Mouse (Mus musculus) mesoderm, embryonic 11.5 days (tissue): ENCODE results near the gene Mnd1.
A peak's percentile ranks its signal among the peaks of the same experiment; 100 is the strongest.

Experiments used
- DNase-seq: peaks from one replicate; pipeline ENCODE4 v3.0.0-alpha.2; 2012; ENCODE audit warnings: low read depth, low spot score

Mnd1 gene

GRCm38 (mm10) chr3:84155558-84156006 is at the start of gene Mnd1:
TSS of gene Mnd1 (minus strand) at chr3:84155786.
- peak; percentile 98 for DNase-seq

- no peak for DNase-seq
Observed at GRCm38 (mm10) chr3:84204640-84205039, 49.1 kb upstream of the Mnd1 start.

- DNase-seq: no peak
Observed at GRCm38 (mm10) chr3:84200559-84201420, 45.2 kb upstream of the Mnd1 start.

GRCm38 (mm10) chr3:84199516-84199915 is 43.9 kb upstream of the Mnd1 start:
- DNase-seq: no peak

- DNase-seq: no peak
Observed at GRCm38 (mm10) chr3:84198229-84198628, 42.6 kb upstream of the Mnd1 start.

- DNase-seq: no peak
Observed at GRCm38 (mm10) chr3:84193881-84194280, 38.3 kb upstream of the Mnd1 start.

- DNase-seq: no peak
Observed at GRCm38 (mm10) chr3:84191141-84191881, 35.7 kb upstream of the Mnd1 start.

GRCm38 (mm10) chr3:84190513-84191061 is 35.0 kb upstream of the Mnd1 start:
- DNase-seq: peak; percentile 61

GRCm38 (mm10) chr3:84189629-84190173 is 34.1 kb upstream of the Mnd1 start:
- no peak for DNase-seq

- no peak for DNase-seq
Observed at GRCm38 (mm10) chr3:84181717-84182116, 26.1 kb upstream of the Mnd1 start.

GRCm38 (mm10) chr3:84181102-84181501 is 25.5 kb upstream of the Mnd1 start:
- no peak for DNase-seq

- DNase-seq: no peak
Observed at GRCm38 (mm10) chr3:84180304-84180703, 24.7 kb upstream of the Mnd1 start.

GRCm38 (mm10) chr3:84177834-84178233 is 22.2 kb upstream of the Mnd1 start:
- no peak for DNase-seq

GRCm38 (mm10) chr3:84175337-84176315 is 20.0 kb upstream of the Mnd1 start:
- peak; percentile 77 for DNase-seq

GRCm38 (mm10) chr3:84173581-84174154 is 18.1 kb upstream of the Mnd1 start, which contains the start of gene Gm6525:
TSS of gene Gm6525 (plus strand) at chr3:84174104.
- DNase-seq: no peak

- no peak for DNase-seq
Observed at GRCm38 (mm10) chr3:84172406-84172805, 16.8 kb upstream of the Mnd1 start.

- no peak for DNase-seq
Observed at GRCm38 (mm10) chr3:84169393-84170005, 13.9 kb upstream of the Mnd1 start.

GRCm38 (mm10) chr3:84168943-84169342 is 13.4 kb upstream of the Mnd1 start:
- no peak for DNase-seq

GRCm38 (mm10) chr3:84166073-84166472 is 10.5 kb upstream of the Mnd1 start:
- DNase-seq: no peak

GRCm38 (mm10) chr3:84165391-84165790 is 9.8 kb upstream of the Mnd1 start:
- DNase-seq: no peak
